ENCODE assay signal across 9 mouse cellular contexts in the genomic region with DNA sequence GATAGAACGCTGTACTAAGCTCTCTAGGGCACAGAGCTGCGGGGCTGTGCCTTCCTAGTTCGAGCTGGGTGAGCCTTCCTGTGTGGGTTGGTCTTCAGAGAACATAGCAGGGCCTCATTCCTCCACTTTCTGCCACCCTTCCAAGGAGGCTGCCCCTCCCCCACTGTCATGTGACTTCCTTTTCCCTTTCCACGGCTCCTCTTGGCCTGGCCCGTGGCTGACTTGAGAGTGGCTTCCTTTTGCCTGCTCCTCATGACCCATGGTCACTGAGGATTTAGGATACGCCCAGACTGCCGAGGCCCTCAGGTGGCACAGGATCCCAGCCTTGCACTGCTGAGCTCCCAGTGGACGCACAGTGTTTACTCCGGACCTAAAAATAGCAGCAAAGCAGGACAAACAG. TPM values are rescaled to one million over a fixed set of nuclear protein-coding genes. Genes with fewer than 3 reads are reported as not detected.
DNase-seq lines count a peak whose midpoint lies in the region; ATAC-seq and TF ChIP-seq lines count a peak whose summit lies in the region.
"Had no signal": no experiment of that assay in that cellular context is flagged by ENCODE, and none has a peak within 500 bp of the region (broad histone marks: within the 10 kb centered on the region; RNA-seq: fewer than 3 reads in every experiment).

No protein-coding gene starts in this region.

- H3K4me1 ChIP-seq in heart, embryonic 10.5 days, result peaks cover 49% of the 10 kb centered on the region
- 0 out of 2 replicates have a peak, but pooled peaks cover 3% of the 10 kb centered on the region for H3K4me1 ChIP-seq in stomach, postnatal 0 days (replicated peaks; ENCODE audit: control insufficient read depth, insufficient read depth)
- 0 out of 2 replicates have a peak, but pooled peaks cover 2% of the 10 kb centered on the region for H3K4me1 ChIP-seq in forebrain, embryonic 14.5 days (ENCODE audit: control insufficient read depth, insufficient read depth, low read length)

- no peak for TF ChIP-seq CTCF in stomach, postnatal 0 days (IDR thresholded peaks at IDR 0.05; ENCODE audit: low read depth)

- no peaks in the 10 kb centered on the region for H3K27me3 ChIP-seq in heart, embryonic 10.5 days (ENCODE audit: insufficient read depth, poor library complexity, severe bottlenecking)
- no peaks in the 10 kb centered on the region for H3K27me3 ChIP-seq in stomach, postnatal 0 days (ENCODE audit: control insufficient read depth, insufficient read depth, low read length)
- H3K27me3 ChIP-seq in forebrain, embryonic 14.5 days (replicated peaks; ENCODE audit: control insufficient read depth, insufficient read depth, low read length), result no peaks in the 10 kb centered on the region
- H3K27me3 ChIP-seq: limb, embryonic 15.5 days had no signal

- H3K36me3 ChIP-seq in heart, embryonic 10.5 days, result peaks cover 21% of the 10 kb centered on the region
- H3K36me3 ChIP-seq in stomach, postnatal 0 days (ENCODE audit: control insufficient read depth, insufficient read depth, low read length), result no peaks in the 10 kb centered on the region; the same call in 1 of the 2 replicates
- peaks cover 4% of the 10 kb centered on the region; the same call in 1 of the 2 replicates for H3K36me3 ChIP-seq in forebrain, embryonic 14.5 days (ENCODE audit: control insufficient read depth, insufficient read depth, low read length)

- no peaks in the 10 kb centered on the region for H3K9me3 ChIP-seq in heart, embryonic 10.5 days
- H3K9me3 ChIP-seq in stomach, postnatal 0 days (ENCODE audit: control insufficient read depth, low read length), result no peaks in the 10 kb centered on the region
- H3K9me3 ChIP-seq in forebrain, embryonic 14.5 days (replicated peaks; ENCODE audit: control insufficient read depth, low read length), result no peaks in the 10 kb centered on the region
- H3K9me3 ChIP-seq: limb, embryonic 15.5 days had no signal

- peak; percentile 37 for DNase-seq in CD4-positive, CD25-positive, alpha-beta regulatory T cell, adult 2 months (ENCODE audit: low read depth, low spot score)
- DNase-seq in adrenal gland, adult 8-10 months, result peak; percentile 51
- DNase-seq in heart, embryonic 10.5 days (ENCODE audit: low spot score), result no peak
- DNase-seq in liver, result peak; percentile 73
- peak; percentile 58 for DNase-seq in stomach, postnatal 0 days (ENCODE audit: low spot score)
- no peak for DNase-seq in forebrain, embryonic 14.5 days (ENCODE audit: low spot score)
- no peak for DNase-seq in embryo, embryonic 10.5 days (ENCODE audit: low spot score)

- H3K9ac ChIP-seq in stomach, postnatal 0 days (ENCODE audit: low read length), result 0 out of 2 replicates have a peak overlapping the region, but pooled peaks have one; percentile 18
- H3K9ac ChIP-seq in forebrain, embryonic 14.5 days (ENCODE audit: low read length), result no peak overlapping the region
- H3K9ac ChIP-seq: limb, embryonic 15.5 days had no signal

- H3K4me2 ChIP-seq in stomach, postnatal 0 days (replicated peaks; ENCODE audit: low read depth), result no peak overlapping the region
- H3K4me2 ChIP-seq in forebrain, embryonic 14.5 days (ENCODE audit: low read length), result no peak overlapping the region
- H3K4me2 ChIP-seq: limb, embryonic 15.5 days had no signal

- H3K4me3 ChIP-seq in heart, embryonic 10.5 days, result no peak overlapping the region
- H3K4me3 ChIP-seq in stomach, postnatal 0 days (ENCODE audit: low read depth, low read length), result no peak overlapping the region
- H3K4me3 ChIP-seq in forebrain, embryonic 14.5 days (ENCODE audit: low read depth, low read length), result no peak overlapping the region
- H3K4me3 ChIP-seq: limb, embryonic 15.5 days had no signal

- 38% methylated on average over 9 of the region's 9 CpGs for WGBS in heart, embryonic 10.5 days
- 47% methylated on average over 9 of the region's 9 CpGs for WGBS in stomach, postnatal 0 days
- WGBS in forebrain, embryonic 14.5 days, result 79% methylated on average over 9 of the region's 9 CpGs

- TF ChIP-seq EP300 in stomach, postnatal 0 days (optimal IDR thresholded peaks at IDR 0.05), result no peak

- ATAC-seq in CD4-positive, CD25-positive, alpha-beta regulatory T cell, adult 4 months, result no peak
- ATAC-seq in stomach, postnatal 0 days (ENCODE audit: low FRiP score, low TSS enrichment), result peak; percentile 55
- ATAC-seq in forebrain, embryonic 14.5 days, result no peak

- H3K27ac ChIP-seq in heart, embryonic 10.5 days, result peak overlapping the region; percentile 62
- H3K27ac ChIP-seq in stomach, postnatal 0 days (replicated peaks), result no peak overlapping the region
- H3K27ac ChIP-seq in forebrain, embryonic 14.5 days (ENCODE audit: low read depth, low read length), result no peak overlapping the region
- H3K27ac ChIP-seq: limb, embryonic 15.5 days had no signal

RNA-seq across cellular contexts. Expression of a gene that starts 4.5 kb away (rescaled TPM):
- polyA plus RNA-seq in CD4-positive, CD25-positive, alpha-beta regulatory T cell, adult 4 months (2017; shearing (Covaris generic)), result 10 to 100 TPM; 12.1 to 18.1 TPM
- 10 to 100 TPM; 29.0 to 32.1 (median 30.3) TPM for total RNA-seq in adrenal gland, adult 8-10 months (2022)
- 15.8 and 17.0 TPM in 2 replicates for polyA plus RNA-seq in heart, embryonic 10.5 days (2016; fragmentation: Nextera tagmentation; extraction: Ambion mirVana)
- 17.7 and 18.1 TPM in 2 replicates for polyA plus RNA-seq in stomach, postnatal 0 days (2015; fragmentation: Nextera tagmentation; extraction: Ambion mirVana)
- polyA plus RNA-seq in forebrain, embryonic 14.5 days (2014; fragmentation: Nextera tagmentation; extraction: Ambion mirVana), result 19.5 and 20.4 TPM in 2 replicates

RNA-seq across cellular contexts. Expression of a gene that starts 4.9 kb away (rescaled TPM):
- polyA plus RNA-seq in CD4-positive, CD25-positive, alpha-beta regulatory T cell, adult 4 months (2017; shearing (Covaris generic)), result 10 to 100 TPM in 1 of 2 experiments, 1 to 10 TPM in 1; 8.1 to 14.2 TPM
- total RNA-seq in adrenal gland, adult 8-10 months (2022), result 10 to 100 TPM; 24.8 to 34.0 (median 27.3) TPM
- polyA plus RNA-seq in heart, embryonic 10.5 days (2016; fragmentation: Nextera tagmentation; extraction: Ambion mirVana), result 9.6 TPM in 2 replicates
- polyA plus RNA-seq in stomach, postnatal 0 days (2015; fragmentation: Nextera tagmentation; extraction: Ambion mirVana), result 6.3 and 8.2 TPM in 2 replicates
- 6.3 and 8.5 TPM in 2 replicates for polyA plus RNA-seq in forebrain, embryonic 14.5 days (2014; fragmentation: Nextera tagmentation; extraction: Ambion mirVana)

RNA-seq across cellular contexts. Expression of a gene that starts 29.0 kb away (rescaled TPM):
- polyA plus RNA-seq in CD4-positive, CD25-positive, alpha-beta regulatory T cell, adult 4 months (2017; shearing (Covaris generic)), result 100 to 1,000 TPM; 162 to 222 TPM
- 10 to 100 TPM; 21.0 to 25.6 (median 22.2) TPM for total RNA-seq in adrenal gland, adult 8-10 months (2022)
- polyA plus RNA-seq in heart, embryonic 10.5 days (2016; fragmentation: Nextera tagmentation; extraction: Ambion mirVana), result 29.5 and 74.6 TPM in 2 replicates
- polyA plus RNA-seq in stomach, postnatal 0 days (2015; fragmentation: Nextera tagmentation; extraction: Ambion mirVana), result 104 and 109 TPM in 2 replicates
- polyA plus RNA-seq in forebrain, embryonic 14.5 days (2014; fragmentation: Nextera tagmentation; extraction: Ambion mirVana), result 39.4 and 48.4 TPM in 2 replicates

RNA-seq across cellular contexts. Expression of a gene that starts 58.4 kb away (rescaled TPM):
- 1 to 10 TPM in 1 of 2 experiments, under 1 TPM in 1; 0.51 to 1.0 TPM for polyA plus RNA-seq in CD4-positive, CD25-positive, alpha-beta regulatory T cell, adult 4 months (2017; shearing (Covaris generic))
- 1 to 10 TPM in 3 of 4 experiments, under 1 TPM in 1; 0.95 to 1.9 (median 1.4) TPM for total RNA-seq in adrenal gland, adult 8-10 months (2022)
- polyA plus RNA-seq in heart, embryonic 10.5 days (2016; fragmentation: Nextera tagmentation; extraction: Ambion mirVana), result 0.08 and 0.27 TPM in 2 replicates
- polyA plus RNA-seq in stomach, postnatal 0 days (2015; fragmentation: Nextera tagmentation; extraction: Ambion mirVana), result 0.36 and 0.47 TPM in 2 replicates
- polyA plus RNA-seq in forebrain, embryonic 14.5 days (2014; fragmentation: Nextera tagmentation; extraction: Ambion mirVana), result not detected in 2 replicates

Comparison
In these comparisons a context has a peak if more than half of its experiments do, and no peak if none do; other contexts are left out.
1. DNase-seq: peak in CD4-positive, CD25-positive, alpha-beta regulatory T cell, adult 2 months (single experiment), adrenal gland, adult 8-10 months (single experiment), liver (single experiment) and stomach, postnatal 0 days (single experiment); none in heart, embryonic 10.5 days (single experiment), forebrain, embryonic 14.5 days (single experiment) and embryo, embryonic 10.5 days (single experiment).